Mouse (Mus musculus): ENCODE results near the gene Vmn1r61.

DNA sequence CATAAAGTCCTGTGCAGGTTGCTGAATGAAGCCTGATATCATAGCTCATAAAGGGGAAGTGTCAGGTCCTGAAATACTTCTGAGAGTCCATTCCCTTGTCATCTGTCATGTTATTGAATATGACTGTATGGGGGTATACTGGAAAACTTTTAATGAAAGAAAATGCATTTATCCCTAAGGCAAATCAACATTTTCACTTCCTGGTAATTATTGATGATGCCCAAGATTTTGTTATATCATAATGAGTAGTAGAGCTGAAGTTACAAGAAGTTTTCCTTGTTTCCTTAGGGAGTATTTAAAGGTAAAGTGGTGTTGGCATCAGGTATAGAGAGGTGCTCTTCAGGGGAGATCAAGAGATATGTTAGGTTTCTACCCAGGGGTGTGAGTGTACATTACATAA lies at the start of gene Vmn1r61:
- TF ChIP-seq CTCF (IDR thresholded peaks at IDR 0.05; ENCODE audit: low read depth, low read length) (no peak), POLR2A (IDR thresholded peaks at IDR 0.05; ENCODE audit: borderline replicate concordance, low read depth, low read length) (no peak)

All from bone marrow macrophage, adult 2 months (primary cell).